Mouse (Mus musculus) brain, adult 2 months (tissue): ENCODE results near the gene Nlrp5.
"Not testable (repeated sequence)": the region's sequence is repeated elsewhere in the genome, so short reads cannot be mapped to it uniquely, and the experiment has no call there.

Experiments used
- DNase-seq: peaks from one replicate; pipeline ENCODE4 v3.0.0; 2011; ENCODE audit warnings: low read depth, low spot score

Gene Nlrp5

GRCm38 (mm10) chr7:23385589-23385988, at the start of gene Nlrp5:
Gene Nlrp5, plus strand, starts transcription at chr7:23385889.
- no peak for DNase-seq

GRCm38 (mm10) chr7:23358311-23358710, 27.4 kb upstream of the Nlrp5 start:
- not testable (repeated sequence) for DNase-seq

- not testable (repeated sequence) for DNase-seq
These were observed 84.5 kb downstream of the Nlrp5 start for GRCm38 (mm10) chr7:23470201-23470600.

GRCm38 (mm10) chr7:23470832-23471231, 85.1 kb downstream of the Nlrp5 start:
- not testable (repeated sequence) for DNase-seq

- DNase-seq = not testable (repeated sequence)
These were observed 87.2 kb downstream of the Nlrp5 start for GRCm38 (mm10) chr7:23472886-23473285.
